Mouse (Mus musculus): Measurements from ENCODE around the gene Olfr1104.

Olfr1104 gene

GRCm38 (mm10) chr2:87026980-87027379, at the start of gene Olfr1104:
Gene Olfr1104, minus strand, starts transcription at chr2:87027080.
- DNase-seq (ENCODE audit: low read depth, low spot score) = no peak

- DNase-seq (ENCODE audit: low read depth, low spot score) = no peak
Observed at GRCm38 (mm10) chr2:87075717-87076116, 48.8 kb upstream of the Olfr1104 start, which contains the start of gene Olfr1107. Gene Olfr1107, minus strand, starts transcription at chr2:87075817.

GRCm38 (mm10) chr2:87052173-87052572, 25.3 kb upstream of the Olfr1104 start, which contains the start of gene Olfr1106:
Gene Olfr1106, minus strand, starts transcription at chr2:87052273.
- DNase-seq (ENCODE audit: low read depth, low spot score) = no peak

- DNase-seq (ENCODE audit: low read depth, low spot score) = no peak
Observed at GRCm38 (mm10) chr2:87036431-87036830, 9.6 kb upstream of the Olfr1104 start, which contains the start of gene Olfr1105. Gene Olfr1105, minus strand, starts transcription at chr2:87036531.

- DNase-seq (ENCODE audit: low read depth, low spot score) = no peak
Observed at GRCm38 (mm10) chr2:86998098-86998497, 28.8 kb downstream of the Olfr1104 start, which contains the start of gene Olfr1102. Gene Olfr1102, plus strand, starts transcription at chr2:86998398.

- no peak for DNase-seq (ENCODE audit: low read depth, low spot score)
Observed at GRCm38 (mm10) chr2:86991121-86991520, 35.8 kb downstream of the Olfr1104 start, which contains the start of gene Olfr1101. Gene Olfr1101, minus strand, starts transcription at chr2:86991221.

GRCm38 (mm10) chr2:86979854-86980253, 47.0 kb downstream of the Olfr1104 start, which contains the start of gene Olfr1100:
Gene Olfr1100, minus strand, starts transcription at chr2:86979954.
- no peak for DNase-seq (ENCODE audit: low read depth, low spot score)
